In genomic region chr7:90130501-90131375, GRCm38 (mm10) we compare ENCODE assay signal across 7 mouse cellular contexts. TPM values are rescaled to one million over a fixed set of nuclear protein-coding genes. Genes with fewer than 3 reads are reported as not detected.
DNase-seq lines count a peak whose midpoint lies in the region; ATAC-seq and TF ChIP-seq lines count a peak whose summit lies in the region.

No protein-coding gene starts in this region.

- no peaks in the 10 kb centered on the region for H3K9me3 ChIP-seq in E14TG2a.4 (ENCODE audit: low read length)
- no peaks in the 10 kb centered on the region for H3K9me3 ChIP-seq in hindbrain, embryonic 10.5 days
- H3K9me3 ChIP-seq in midbrain, embryonic 11.5 days (ENCODE audit: control insufficient read depth, low read length) = no peaks in the 10 kb centered on the region

- TF ChIP-seq CTCF in E14TG2a.4 (conservative IDR thresholded peaks at IDR 0.05; ENCODE audit: low read length) = no peak

- WGBS in hindbrain, embryonic 10.5 days = under 1% methylated on average over 39 of the region's 39 CpGs
- 0% methylated on average over 34 of the region's 39 CpGs for WGBS in midbrain, embryonic 11.5 days

- peak; percentile 40 for ATAC-seq in erythroid progenitor cell, adult 5-6 weeks (replicated peaks; ENCODE audit: low FRiP score, poor library complexity, severe bottlenecking)
- peak; percentile 71 for ATAC-seq in midbrain, embryonic 11.5 days (ENCODE audit: low FRiP score)

- H3K9ac ChIP-seq in midbrain, embryonic 11.5 days (ENCODE audit: low read length) = peak overlapping the region; percentile 86

- peaks cover 46% of the 10 kb centered on the region for H3K4me1 ChIP-seq in E14TG2a.4 (replicated peaks; ENCODE audit: low read depth, low read length)
- peaks cover 21% of the 10 kb centered on the region for H3K4me1 ChIP-seq in hindbrain, embryonic 10.5 days (replicated peaks)
- H3K4me1 ChIP-seq in midbrain, embryonic 11.5 days (ENCODE audit: control insufficient read depth, insufficient read depth, low read length) = peaks cover 13% of the 10 kb centered on the region

- H3K27ac ChIP-seq in hindbrain, embryonic 10.5 days = peak overlapping the region; percentile 99
- H3K27ac ChIP-seq in midbrain, embryonic 11.5 days (ENCODE audit: low read depth, low read length) = peak overlapping the region; percentile 93

- peak overlapping the region; percentile 94 for H3K4me3 ChIP-seq in E14TG2a.4 (replicated peaks; ENCODE audit: low read length)
- H3K4me3 ChIP-seq in hindbrain, embryonic 10.5 days = peak overlapping the region; percentile 94
- peak overlapping the region; percentile 94 for H3K4me3 ChIP-seq in midbrain, embryonic 11.5 days (ENCODE audit: low read depth, low read length)

- intact Hi-C loops in left cerebral cortex, postnatal 14 days (cut with DNase I) = loop anchor here (5.0 to 10.0 kb wide), 2 partner anchors 98 to 136 kb away; no protein-coding TSS in a partner anchor

- peak overlapping the region; percentile 80 for H3K4me2 ChIP-seq in midbrain, embryonic 11.5 days

- peak; percentile 21 for DNase-seq in adrenal gland, adult 8-10 months
- peak; percentile 50 for DNase-seq in hindbrain, embryonic 10.5 days (ENCODE audit: low spot score)
- peak; percentile 15 to 16 for DNase-seq in left cerebral cortex, postnatal 14 days (ENCODE audit: low spot score in 2 of 2)
- DNase-seq in midbrain, embryonic 11.5 days (ENCODE audit: low spot score, missing footprints) = peak; percentile 96
- peak; percentile 53 for DNase-seq in spleen, adult 12 weeks (ENCODE audit: low spot score)

- H3K36me3 ChIP-seq in E14TG2a.4 (ENCODE audit: insufficient read depth, low read length) = no peaks in the 10 kb centered on the region
- H3K36me3 ChIP-seq in hindbrain, embryonic 10.5 days = no peaks in the 10 kb centered on the region
- H3K36me3 ChIP-seq in midbrain, embryonic 11.5 days (ENCODE audit: control insufficient read depth, insufficient read depth, low read length) = no peaks in the 10 kb centered on the region

- H3K27me3 ChIP-seq in E14TG2a.4 (ENCODE audit: insufficient read depth, low read length) = no peaks in the 10 kb centered on the region
- no peaks in the 10 kb centered on the region for H3K27me3 ChIP-seq in hindbrain, embryonic 10.5 days (ENCODE audit: insufficient read depth, poor library complexity, severe bottlenecking)
- no peaks in the 10 kb centered on the region for H3K27me3 ChIP-seq in midbrain, embryonic 11.5 days (ENCODE audit: control insufficient read depth, insufficient read depth, low read length)

RNA-seq across cellular contexts. Expression of gene Picalm, which starts 0.7 kb away (rescaled TPM):
- total RNA-seq in adrenal gland, adult 8-10 months (2022) = 100 to 1,000 TPM; 106 to 151 (median 133) TPM
- total RNA-seq in erythroid progenitor cell, adult 5-6 weeks (2015; ENCODE audit: low replicate concordance) = 1,006 and 1,368 TPM in 2 replicates
- 1,167 and 1,289 TPM in 2 replicates for total RNA-seq in erythroid progenitor cell, adult 5-6 weeks (2017; ENCODE audit: low replicate concordance)
- 26.3 and 28.8 TPM in 2 replicates for polyA plus RNA-seq in hindbrain, embryonic 10.5 days (2016; fragmentation: Nextera tagmentation; extraction: Ambion mirVana)
- total RNA-seq in left cerebral cortex, postnatal 14 days (2021) = 100 to 1,000 TPM; 152 to 155 TPM
- 34.5 and 35.7 TPM in 2 replicates for polyA plus RNA-seq in midbrain, embryonic 11.5 days (2014; fragmentation: Nextera tagmentation; extraction: Ambion mirVana)

Comparison
In these comparisons a context has a peak if more than half of its experiments do, and no peak if none do; other contexts are left out.
1. Peak in every context shown above with its lines: DNase-seq, ATAC-seq, H3K4me3 ChIP-seq and H3K27ac ChIP-seq.
2. DNase-seq: peak in every context shown above with its lines; median percentile 96 in midbrain, embryonic 11.5 days; 53 in spleen, adult 12 weeks; 50 in hindbrain, embryonic 10.5 days; 21 in adrenal gland, adult 8-10 months; 16 in left cerebral cortex, postnatal 14 days.
3. RNA of gene Picalm, which starts 0.7 kb away (total RNA-seq): 1,006 to 1,368 TPM in erythroid progenitor cell, adult 5-6 weeks; 152 to 155 TPM in left cerebral cortex, postnatal 14 days and 106 to 151 TPM in adrenal gland, adult 8-10 months; every median in the first group is over 4 times any median in the second.